Comparison of ENCODE assay signal across 21 mouse cellular contexts in the genomic region with DNA sequence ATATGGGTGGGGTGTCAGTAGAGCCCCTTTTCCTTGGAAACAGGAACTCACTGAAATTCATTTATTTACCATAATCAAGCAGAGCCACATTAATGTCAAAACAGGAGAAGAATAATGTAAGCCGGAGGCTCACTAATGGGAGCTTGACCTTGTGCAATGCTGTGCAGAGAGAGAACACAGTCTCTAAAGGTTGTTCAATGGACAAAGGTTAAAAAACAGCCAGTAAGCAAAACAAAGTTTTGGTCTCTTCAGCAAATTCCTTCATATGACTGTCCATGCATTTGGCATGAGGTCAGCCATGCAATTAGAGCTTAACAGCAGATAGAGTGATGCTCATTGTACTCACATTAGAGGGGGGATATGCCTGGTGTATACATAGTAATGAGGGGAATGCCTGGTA.
DNase-seq lines count a peak whose midpoint lies in the region; ATAC-seq and TF ChIP-seq lines count a peak whose summit lies in the region.
"Had no signal": no experiment of that assay in that cellular context is flagged by ENCODE, and none has a peak within 500 bp of the region (broad histone marks: within the 10 kb centered on the region; RNA-seq: fewer than 3 reads in every experiment).

No protein-coding gene starts in this region.

- no peak for TF ChIP-seq EP300 in lung, postnatal 0 days (IDR thresholded peaks at IDR 0.05)

- ATAC-seq in kidney, embryonic 16.5 days (ENCODE audit: low FRiP score, low TSS enrichment): peak; percentile 42; the same call in 1 of the 2 replicates
- no peak for ATAC-seq in lung, postnatal 0 days
- ATAC-seq: CD4-positive, CD25-positive, alpha-beta regulatory T cell, adult 4 months; forebrain, embryonic 14.5 days; inflammation-experienced regulatory T-cells, adult 6 months; midbrain, embryonic 13.5 days had no signal

- no peaks in the 10 kb centered on the region for H3K9me3 ChIP-seq in kidney, embryonic 16.5 days (ENCODE audit: low read length)
- no peaks in the 10 kb centered on the region for H3K9me3 ChIP-seq in lung, postnatal 0 days (ENCODE audit: low read length)
- H3K9me3 ChIP-seq: embryonic facial prominence, embryonic 15.5 days; midbrain, embryonic 13.5 days had no signal

- TF ChIP-seq CTCF in lung, postnatal 0 days (IDR thresholded peaks at IDR 0.05): no peak

- no peaks in the 10 kb centered on the region for H3K27me3 ChIP-seq in kidney, embryonic 16.5 days (ENCODE audit: insufficient read depth, low read length)
- no peaks in the 10 kb centered on the region for H3K27me3 ChIP-seq in lung, postnatal 0 days (replicated peaks; ENCODE audit: insufficient read depth, low read length)
- H3K27me3 ChIP-seq: embryonic facial prominence, embryonic 15.5 days; midbrain, embryonic 13.5 days had no signal

- no peaks in the 10 kb centered on the region for H3K4me1 ChIP-seq in kidney, embryonic 16.5 days (ENCODE audit: insufficient read depth, low read length)
- no peaks in the 10 kb centered on the region for H3K4me1 ChIP-seq in lung, postnatal 0 days (ENCODE audit: insufficient read depth, low read depth, low read length)
- H3K4me1 ChIP-seq: embryonic facial prominence, embryonic 15.5 days had no signal

- WGBS in kidney, embryonic 16.5 days: 52% methylated on average over 1 of the region's 1 CpGs
- WGBS in lung, postnatal 0 days: 38% methylated on average over 1 of the region's 1 CpGs

- H3K27ac ChIP-seq in kidney, embryonic 16.5 days (ENCODE audit: low read length): no peak overlapping the region
- H3K27ac ChIP-seq in lung, postnatal 0 days (ENCODE audit: low read length): no peak overlapping the region
- H3K27ac ChIP-seq: embryonic facial prominence, embryonic 15.5 days; gastrocnemius, adult 2 months; hindbrain, embryonic 14.5 days; left cerebral cortex, adult 2 months; midbrain, embryonic 13.5 days had no signal

- H3K4me3 ChIP-seq in kidney, embryonic 16.5 days (ENCODE audit: low read length): no peak overlapping the region
- H3K4me3 ChIP-seq in lung, postnatal 0 days (ENCODE audit: low read depth, low read length): no peak overlapping the region
- H3K4me3 ChIP-seq: embryonic facial prominence, embryonic 15.5 days; gastrocnemius, adult 2 months; left cerebral cortex, adult 2 months; midbrain, embryonic 13.5 days had no signal

- no peaks in the 10 kb centered on the region for H3K36me3 ChIP-seq in kidney, embryonic 16.5 days (ENCODE audit: insufficient read depth, low read length)
- no peaks in the 10 kb centered on the region for H3K36me3 ChIP-seq in lung, postnatal 0 days (ENCODE audit: insufficient read depth, low read length)
- H3K36me3 ChIP-seq: embryonic facial prominence, embryonic 15.5 days; midbrain, embryonic 13.5 days had no signal

- H3K4me2 ChIP-seq in kidney, embryonic 16.5 days (replicated peaks; ENCODE audit: low read depth, low read length): no peak overlapping the region
- no peak overlapping the region for H3K4me2 ChIP-seq in lung, postnatal 0 days (replicated peaks; ENCODE audit: low read depth, low read length)
- H3K4me2 ChIP-seq: embryonic facial prominence, embryonic 15.5 days; hindbrain, embryonic 14.5 days; midbrain, embryonic 13.5 days had no signal

- peak; percentile 13 for DNase-seq in adrenal gland, postnatal 10 days
- no peak for DNase-seq in adrenal gland, postnatal 14 days
- no peak for DNase-seq in kidney, postnatal 4 days
- DNase-seq in lung, postnatal 0 days (ENCODE audit: low spot score): peak; percentile 54
- no peak for DNase-seq in lung, postnatal 14 days
- DNase-seq in T-cell, adult 2 months (ENCODE audit: low spot score): no peak
- DNase-seq: cerebellum, adult 9-10 months; gastrocnemius, adult 2 months; heart, postnatal 4 days; layer of hippocampus, adult 9-11 months; lung, postnatal 10 days; right cerebral cortex, postnatal 14 days; thymus, postnatal 14 days had no signal

- no peak overlapping the region for H3K9ac ChIP-seq in kidney, embryonic 16.5 days (replicated peaks; ENCODE audit: low read length)
- H3K9ac ChIP-seq in lung, postnatal 0 days (replicated peaks; ENCODE audit: low read depth): no peak overlapping the region
- H3K9ac ChIP-seq: embryonic facial prominence, embryonic 15.5 days; hindbrain, embryonic 14.5 days; midbrain, embryonic 13.5 days had no signal

Comparison
In these comparisons a context has a peak if more than half of its experiments do, and no peak if none do; other contexts are left out.
1. DNase-seq: peak in adrenal gland, postnatal 10 days (single experiment) and lung, postnatal 0 days (single experiment); none in adrenal gland, postnatal 14 days (single experiment), kidney, postnatal 4 days (0 of 2), lung, postnatal 14 days (single experiment) and T-cell, adult 2 months (single experiment).